Mouse (Mus musculus) MEL (cell line): ENCODE data around the gene Cacna1c. TPM values are rescaled to one million over a fixed set of nuclear protein-coding genes. Genes with fewer than 3 reads are reported as not detected.

Experiments used
- DNase-seq: peaks from one replicate; pipeline ENCODE4 v3.0.0; 2011; ENCODE audit warnings: low read depth, low spot score
- H3K27ac ChIP-seq: 2 replicates; pipeline ENCODE4 v1.5.1; 2012; ENCODE audit warnings: low read depth, mild to moderate bottlenecking, control low read depth, low read length, moderate library complexity; ENCODE audit not compliant: control insufficient read depth
- H3K27me3 ChIP-seq, 2 experiments: fragments of 150-350 bp in 1 of 2; sonication (generic) in 1 of 2; 2 replicates each; pipeline ENCODE4 v1.6.1; 2012; ENCODE audit warnings: low read length in 2 of 2, mild to moderate bottlenecking in 2 of 2, improper control_type of control experiment in 1 of 2, moderate library complexity in 1 of 2; ENCODE audit not compliant: insufficient read depth in 2 of 2, control insufficient read depth in 1 of 2
- H3K36me3 ChIP-seq, 2 experiments: 2 replicates each; pipeline ENCODE4 v1.6.1; 2012 to 2014; ENCODE audit warnings: low read length in 2 of 2, improper control_type of control experiment in 1 of 2, inconsistent platforms in 1 of 2, mild to moderate bottlenecking in 1 of 2; ENCODE audit not compliant: insufficient read depth in 2 of 2, control insufficient read depth in 1 of 2
- H3K4me1 ChIP-seq, 2 experiments: fragments of 150-350 bp in 1 of 2; sonication (generic) in 1 of 2; 2 replicates each; pipeline ENCODE4 v1.6.1; 2012; ENCODE audit warnings: low read length in 2 of 2, improper control_type of control experiment in 1 of 2, mild to moderate bottlenecking in 1 of 2; ENCODE audit not compliant: insufficient read depth in 2 of 2, control insufficient read depth in 1 of 2
- H3K4me3 ChIP-seq, 2 experiments: fragments of 150-350 bp in 1 of 2; sonication (generic) in 1 of 2; 2 replicates each; pipeline ENCODE4 v1.5.1; 2012; ENCODE audit warnings: low read depth in 2 of 2, low read length in 2 of 2, mild to moderate bottlenecking in 2 of 2, moderate library complexity in 2 of 2, control low read depth in 1 of 2, improper control_type of control experiment in 1 of 2; ENCODE audit not compliant: control insufficient read depth in 1 of 2, insufficient read depth in 1 of 2
- H3K79me2 ChIP-seq: 2 replicates; pipeline ENCODE4 v1.6.1; 2012; ENCODE audit warnings: mild to moderate bottlenecking, low read length, moderate library complexity; ENCODE audit not compliant: control insufficient read depth, poor library complexity, insufficient read depth
- H3K9ac ChIP-seq: 2 replicates; pipeline ENCODE4 v1.6.1; 2012; ENCODE audit warnings: low read depth, mild to moderate bottlenecking, control low read depth, low read length, moderate library complexity; ENCODE audit not compliant: control insufficient read depth, poor library complexity, severe bottlenecking
- H3K9me3 ChIP-seq: fragments of 150-350 bp; sonication (generic); replicated peaks from 2 replicates; pipeline ENCODE4 v1.6.1; 2012; ENCODE audit warnings: mild to moderate bottlenecking, low read length, improper control_type of control experiment, moderate library complexity; ENCODE audit not compliant: insufficient read depth
- BHLHE40 ChIP-seq: IDR thresholded peaks from 2 replicates; pipeline ENCODE4 v1.6.1; 2012; ENCODE audit warnings: low read depth, mild to moderate bottlenecking, inconsistent platforms, low read length, improper control_type of control experiment, borderline replicate concordance
- CHD1 ChIP-seq: IDR thresholded peaks from 2 replicates; pipeline ENCODE4 v1.6.1; 2012; ENCODE audit warnings: low read depth, mild to moderate bottlenecking, inconsistent platforms, low read length, improper control_type of control experiment
- CHD2 ChIP-seq: IDR thresholded peaks from 2 replicates; pipeline ENCODE4 v1.6.1; 2011; ENCODE audit warnings: low read length, improper control_type of control experiment
- CTCF ChIP-seq, 3 experiments: IDR thresholded peaks in 2 of 3; conservative IDR thresholded peaks in 1 of 3; 2 replicates each; pipeline ENCODE4 v1.5.1; 2011 to 2012; ENCODE audit warnings: low read length in 3 of 3, low read depth in 2 of 3, mild to moderate bottlenecking in 2 of 3, improper control_type of control experiment in 1 of 3, inconsistent platforms in 1 of 3, mixed read lengths in 1 of 3, moderate library complexity in 1 of 3; ENCODE audit not compliant: control insufficient read depth in 1 of 3, insufficient read depth in 1 of 3, poor library complexity in 1 of 3, severe bottlenecking in 1 of 3
- ELF1 ChIP-seq: IDR thresholded peaks from 2 replicates; pipeline ENCODE4 v1.6.1; 2014; ENCODE audit warnings: low read depth, mild to moderate bottlenecking, inconsistent platforms, low read length, improper control_type of control experiment, moderate library complexity
- ETS1 ChIP-seq: IDR thresholded peaks from 2 replicates; pipeline ENCODE4 v1.6.1; 2012; ENCODE audit warnings: low read depth, mild to moderate bottlenecking, inconsistent platforms, low read length, improper control_type of control experiment, moderate library complexity
- GABPA ChIP-seq: IDR thresholded peaks from 2 replicates; pipeline ENCODE4 v1.6.1; 2012; ENCODE audit warnings: low read depth, mild to moderate bottlenecking, inconsistent platforms, low read length, improper control_type of control experiment, moderate library complexity
- GATA1 ChIP-seq: IDR thresholded peaks from 2 replicates; pipeline ENCODE4 v1.6.1; 2011; ENCODE audit warnings: low read depth, low read length, improper control_type of control experiment
- HCFC1 ChIP-seq: IDR thresholded peaks from 2 replicates; pipeline ENCODE4 v1.6.1; 2012; ENCODE audit warnings: low read depth, mild to moderate bottlenecking, inconsistent platforms, low read length, improper control_type of control experiment, moderate library complexity
- JUND ChIP-seq: IDR thresholded peaks from 2 replicates; pipeline ENCODE4 v1.6.1; 2011; ENCODE audit warnings: low read depth, mild to moderate bottlenecking, improper control_type of control experiment, low read length
- KAT2A ChIP-seq: conservative IDR thresholded peaks from 2 replicates; pipeline ENCODE4 v1.6.1; 2012; ENCODE audit warnings: low read depth, low read length, improper control_type of control experiment, inconsistent platforms
- MAFK ChIP-seq: IDR thresholded peaks from 2 replicates; pipeline ENCODE4 v1.6.1; 2011; ENCODE audit warnings: low read depth, mild to moderate bottlenecking, low read length, improper control_type of control experiment, borderline replicate concordance
- MAX ChIP-seq: IDR thresholded peaks from 2 replicates; pipeline ENCODE4 v1.6.1; 2011; ENCODE audit warnings: low read length, improper control_type of control experiment
- MAZ ChIP-seq: IDR thresholded peaks from 2 replicates; pipeline ENCODE4 v1.6.1; 2012; ENCODE audit warnings: low read depth, mild to moderate bottlenecking, inconsistent platforms, low read length, improper control_type of control experiment
- MEF2A ChIP-seq: IDR thresholded peaks from 2 replicates; pipeline ENCODE4 v1.6.1; 2014; ENCODE audit warnings: low read depth, mild to moderate bottlenecking, inconsistent platforms, low read length, improper control_type of control experiment; ENCODE audit not compliant: poor library complexity, insufficient replicate concordance, severe bottlenecking; ENCODE audit errors: extremely low read depth
- MXI1 ChIP-seq: IDR thresholded peaks from 2 replicates; pipeline ENCODE4 v1.6.1; 2011; ENCODE audit warnings: mild to moderate bottlenecking, low read depth, low read length, improper control_type of control experiment
- MYB ChIP-seq: IDR thresholded peaks from 2 replicates; pipeline ENCODE4 v1.6.1; 2011; ENCODE audit warnings: mild to moderate bottlenecking, low read depth, low read length, improper control_type of control experiment
- NELFE ChIP-seq: IDR thresholded peaks from 2 replicates; pipeline ENCODE4 v1.6.1; 2011; ENCODE audit warnings: low read depth, low read length, improper control_type of control experiment
- NRF1 ChIP-seq: IDR thresholded peaks from 2 replicates; pipeline ENCODE4 v1.6.1; 2014; ENCODE audit warnings: low read depth, mild to moderate bottlenecking, inconsistent platforms, low read length, improper control_type of control experiment, moderate library complexity; ENCODE audit not compliant: poor library complexity, insufficient read depth, severe bottlenecking
- POLR2A ChIP-seq, 2 experiments: IDR thresholded peaks; 2 replicates each; pipeline ENCODE4 v1.6.1; 2011 to 2012; ENCODE audit warnings: low read length in 2 of 2, mild to moderate bottlenecking in 2 of 2, control low read depth in 1 of 2, improper control_type of control experiment in 1 of 2, low read depth in 1 of 2, moderate library complexity in 1 of 2; ENCODE audit not compliant: control insufficient read depth in 1 of 2, insufficient read depth in 1 of 2, poor library complexity in 1 of 2
- POLR2AphosphoS2 ChIP-seq: IDR thresholded peaks from 2 replicates; pipeline ENCODE4 v1.6.1; 2011; ENCODE audit warnings: low read length, improper control_type of control experiment
- POLR2AphosphoS5 ChIP-seq: IDR thresholded peaks from 2 replicates; pipeline ENCODE4 v1.6.1; 2012; ENCODE audit warnings: low read depth, borderline replicate concordance, mild to moderate bottlenecking, inconsistent platforms, low read length, moderate library complexity, mixed read lengths
- RAD21 ChIP-seq: IDR thresholded peaks from 2 replicates; pipeline ENCODE4 v1.6.1; 2011; ENCODE audit warnings: mild to moderate bottlenecking, low read depth, low read length, improper control_type of control experiment
- RCOR1 ChIP-seq: IDR thresholded peaks from 2 replicates; pipeline ENCODE4 v1.6.1; 2012; ENCODE audit warnings: low read depth, mild to moderate bottlenecking, inconsistent platforms, low read length, improper control_type of control experiment
- SIN3A ChIP-seq: IDR thresholded peaks from 2 replicates; pipeline ENCODE4 v1.6.1; 2012; ENCODE audit warnings: low read length, improper control_type of control experiment, inconsistent platforms
- SMC3 ChIP-seq: IDR thresholded peaks from 2 replicates; pipeline ENCODE4 v1.6.1; 2011; ENCODE audit warnings: low read depth, low read length, improper control_type of control experiment
- TAL1 ChIP-seq: IDR thresholded peaks from 2 replicates; pipeline ENCODE4 v1.6.1; 2012; ENCODE audit warnings: mild to moderate bottlenecking, inconsistent platforms, low read length, moderate library complexity, mixed read lengths
- TBP ChIP-seq: IDR thresholded peaks from 2 replicates; pipeline ENCODE4 v1.8.0; 2011; ENCODE audit warnings: low read depth, low read length, improper control_type of control experiment
- TCF12 ChIP-seq: IDR thresholded peaks from 2 replicates; pipeline ENCODE4 v1.6.1; 2014; ENCODE audit warnings: low read depth, mild to moderate bottlenecking, inconsistent platforms, low read length, improper control_type of control experiment, moderate library complexity
- UBTF ChIP-seq: IDR thresholded peaks from 2 replicates; pipeline ENCODE4 v1.6.1; 2012; ENCODE audit warnings: low read depth, mild to moderate bottlenecking, inconsistent platforms, low read length, improper control_type of control experiment, moderate library complexity, borderline replicate concordance; ENCODE audit not compliant: insufficient read depth
- USF1 ChIP-seq: IDR thresholded peaks from 2 replicates; pipeline ENCODE4 v1.6.1; 2014; ENCODE audit warnings: low read depth, mild to moderate bottlenecking, inconsistent platforms, low read length, improper control_type of control experiment, moderate library complexity
- ZC3H11A ChIP-seq: IDR thresholded peaks from 2 replicates; pipeline ENCODE4 v1.6.1; 2012; ENCODE audit warnings: low read depth, mild to moderate bottlenecking, inconsistent platforms, low read length, improper control_type of control experiment
- ZKSCAN1 ChIP-seq: IDR thresholded peaks from 2 replicates; pipeline ENCODE4 v1.6.1; 2012; ENCODE audit warnings: low read depth, mild to moderate bottlenecking, inconsistent platforms, low read length, improper control_type of control experiment, moderate library complexity
- ZMIZ1 ChIP-seq: IDR thresholded peaks from 2 replicates; pipeline ENCODE4 v1.6.1; 2012; ENCODE audit warnings: low read depth, mild to moderate bottlenecking, inconsistent platforms, low read length, improper control_type of control experiment, moderate library complexity
- ZNF384 ChIP-seq: IDR thresholded peaks from 2 replicates; pipeline ENCODE4 v1.6.1; 2012; ENCODE audit warnings: low read depth, mild to moderate bottlenecking, inconsistent platforms, low read length, improper control_type of control experiment
- polyA plus RNA-seq, 2 experiments: library from polyadenylated mRNA; stranded (reverse) in 1 of 2; unstranded in 1 of 2; fragments of >175 nt in 1 of 2; fragments of >200 nt in 1 of 2; gene quantifications; 2 replicates each; pipeline versions ENCODE4 v1.2.1 to v1.2.4; 2012; ENCODE audit warnings: low replicate concordance in 2 of 2, low read depth in 1 of 2; ENCODE audit not compliant: insufficient read length in 2 of 2, insufficient read depth in 1 of 2, missing spikeins in 1 of 2
- total RNA-seq: library from RNA; depleted of rRNA; stranded (reverse); fragments of 300-350 nt; gene quantifications from 2 replicates; pipeline ENCODE4 v1.2.3, GENCODE M21; 2012

Cacna1c gene
- total and polyA plus RNA-seq, 3 experiments: 3.4 to 4.4 TPM; not detected in 1

DNA sequence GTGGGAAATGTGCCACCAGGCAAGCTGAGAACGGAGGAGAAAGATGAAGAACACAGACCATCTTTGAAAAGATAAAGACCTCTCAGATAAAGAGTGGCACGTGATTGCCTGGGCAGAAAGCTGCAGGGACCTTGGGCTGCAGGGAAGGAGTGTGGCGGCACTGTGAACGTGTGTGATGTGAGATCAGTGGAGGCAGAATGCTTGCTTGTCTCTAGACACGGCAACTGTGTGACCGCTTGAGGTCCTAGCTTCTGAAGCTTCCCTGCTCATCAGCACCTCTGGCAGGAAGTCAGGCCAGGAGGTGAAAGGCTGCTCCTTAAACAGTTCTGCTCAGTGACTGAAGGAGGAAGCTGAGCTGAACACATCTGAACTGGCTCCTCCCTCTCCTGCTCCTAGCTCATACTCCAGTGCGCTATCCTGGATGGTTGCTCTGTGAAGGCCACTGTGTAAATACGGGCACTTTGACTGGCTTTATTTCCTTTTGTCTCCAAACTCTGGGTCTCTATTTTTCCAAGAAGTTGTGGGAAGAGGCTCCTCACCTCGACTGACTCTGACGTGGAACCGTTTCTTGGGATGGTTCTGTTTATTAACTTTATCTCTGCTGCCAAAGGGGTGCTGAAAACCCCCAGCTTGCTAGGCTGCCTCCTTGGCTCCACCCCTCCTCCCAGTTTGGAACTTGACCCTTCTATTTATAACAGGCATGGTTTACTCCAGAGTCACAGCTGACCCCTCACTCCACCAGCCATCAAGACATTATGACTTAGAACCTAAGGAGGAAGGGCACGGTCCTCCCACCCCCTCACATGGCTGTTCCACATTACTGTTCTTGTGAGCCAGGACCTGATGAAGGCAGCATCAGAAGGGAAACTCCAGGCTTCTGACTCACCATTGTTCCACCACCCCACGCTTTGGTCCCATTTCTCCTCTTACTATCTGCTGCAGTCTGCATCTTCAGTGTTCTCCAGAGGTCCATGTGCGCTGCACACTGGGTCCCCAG lies 357.0 kb downstream of the Cacna1c start:
- Histone ChIP-seq H3K36me3 (peaks cover 0 to 20% of the 10 kb centered on the region in 2 experiments; a peak in 2 of 4 replicates), H3K4me3 (peak overlapping the region; percentile 40 to 42), H3K27ac (peak overlapping the region; percentile 58), H3K9ac (peak overlapping the region; percentile 62), H3K27me3 (no peaks in the 10 kb centered on the region), H3K9me3 (no peaks in the 10 kb centered on the region), H3K4me1 (peaks cover 15 to 18% of the 10 kb centered on the region in 2 experiments), H3K79me2 (no peaks in the 10 kb centered on the region)
- DNase-seq: peak; percentile 89
- TF ChIP-seq GABPA (no peak), MXI1 (peak; percentile 45), RAD21 (no peak), USF1 (peak; percentile 89), ETS1 (peak; percentile 28; the same call in 1 of the 2 replicates), UBTF (no peak), MAX (peak; percentile 68), ZNF384 (no peak), TCF12 (peak; percentile 36; the same call in 1 of the 2 replicates), SIN3A (peak; percentile 53; the same call in 1 of the 2 replicates), SMC3 (no peak), POLR2AphosphoS5 (no peak), ZKSCAN1 (no peak), HCFC1 (0 out of 2 replicates have a peak, but pooled peaks have one; percentile 35), NRF1 (no peak), MEF2A (no peak), ZMIZ1 (peak; percentile 70; the same call in 1 of the 2 replicates), ZC3H11A (no peak), TAL1 (no peak), CHD1 (no peak), KAT2A (no peak), MAZ (peak; percentile 62; the same call in 1 of the 2 replicates), GATA1 (peak; percentile 58), RCOR1 (0 out of 2 replicates have a peak, but pooled peaks have one; percentile 0), ELF1 (peak; percentile 32; the same call in 1 of the 2 replicates), MYB (no peak), NELFE (peak; percentile 67), BHLHE40 (peak; percentile 94), CTCF (IDR thresholded peaks at IDR 0.05 in 2 of 3, conservative IDR thresholded peaks at IDR 0.05 in 1 of 3; ENCODE audit: control insufficient read depth in 1 of 3, insufficient read depth in 1 of 3, low read depth in 2 of 3, low read length in 3 of 3, poor library complexity in 1 of 3, severe bottlenecking in 1 of 3) (no peak), TBP (peak; percentile 73), CHD2 (no peak), MAFK (no peak), POLR2AphosphoS2 (0 out of 2 replicates have a peak, but pooled peaks have one; percentile 40), JUND (no peak), POLR2A (IDR thresholded peaks at IDR 0.05; ENCODE audit: control insufficient read depth in 1 of 2, insufficient read depth in 1 of 2, low read depth in 1 of 2, low read length in 2 of 2, poor library complexity in 1 of 2) (peak; percentile 44 to 74; a peak in 2 of 4 replicates)
